Mouse (Mus musculus) ES-Bruce4 (cell line): ENCODE data around the gene Tmem135.

Experiments used
- CTCF ChIP-seq: IDR thresholded peaks from one replicate; pipeline ENCODE4 v1.8.1; 2011; ENCODE audit warnings: low read depth, low read length
- POLR2A ChIP-seq: IDR thresholded peaks from one replicate; pipeline ENCODE4 v1.8.1; 2011; ENCODE audit warnings: low read length; ENCODE audit not compliant: insufficient read depth

- TF ChIP-seq CTCF (no peak), POLR2A (no peak)
Observed at GRCm38 (mm10) chr7:89308926-89309325, 95.1 kb downstream of the Tmem135 start.
